Mouse (Mus musculus) cortical plate, adult 2 months (tissue): Measurements from ENCODE around the gene Rasgef1a.

ENCODE experiments used
- CTCF ChIP-seq: fragments of 200-500 bp; IDR thresholded peaks from 2 replicates; pipeline ENCODE4 v1.5.1; 2011; ENCODE audit warnings: mild to moderate bottlenecking, control low read depth, low read length; ENCODE audit not compliant: insufficient read depth; ENCODE audit errors: extremely low read depth
- POLR2A ChIP-seq: fragments of 200-500 bp; IDR thresholded peaks from 2 replicates; pipeline ENCODE4 v1.6.1; 2011; ENCODE audit warnings: mild to moderate bottlenecking, low read length, control low read depth; ENCODE audit not compliant: insufficient read depth; ENCODE audit errors: extremely low read depth

DNA sequence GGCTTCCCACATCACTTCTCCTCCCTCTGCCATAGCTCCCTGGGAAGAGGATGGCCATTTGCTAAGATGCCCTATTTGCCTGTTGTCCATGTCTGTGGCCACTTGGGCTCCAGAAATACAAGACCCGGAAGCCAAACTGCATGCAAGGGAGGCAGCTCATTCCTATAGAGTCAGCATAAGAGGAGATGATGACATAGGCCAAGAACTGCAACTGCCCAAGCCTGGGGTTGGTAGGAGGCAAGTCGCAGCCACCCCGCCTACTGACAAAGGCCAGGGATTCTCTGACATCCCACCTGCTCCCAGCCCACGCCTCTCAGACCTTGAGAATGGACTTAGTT lies 59.7 kb downstream of the Rasgef1a start:
- no peak for TF ChIP-seq CTCF
- TF ChIP-seq POLR2A, result no peak
